Mouse (Mus musculus) liver, adult 2 months (tissue): ENCODE data around the gene Arhgap22.

Experiments
- CTCF ChIP-seq: fragments of 200-500 bp; IDR thresholded peaks from 2 replicates; pipeline ENCODE4 v1.5.1; 2011; ENCODE audit warnings: low read depth, low read length, control low read depth
- POLR2A ChIP-seq: fragments of 200-500 bp; IDR thresholded peaks from 2 replicates; pipeline ENCODE4 v1.6.1; 2011; ENCODE audit warnings: low read length, control low read depth; ENCODE audit not compliant: insufficient read depth; ENCODE audit errors: extremely low read depth

DNA sequence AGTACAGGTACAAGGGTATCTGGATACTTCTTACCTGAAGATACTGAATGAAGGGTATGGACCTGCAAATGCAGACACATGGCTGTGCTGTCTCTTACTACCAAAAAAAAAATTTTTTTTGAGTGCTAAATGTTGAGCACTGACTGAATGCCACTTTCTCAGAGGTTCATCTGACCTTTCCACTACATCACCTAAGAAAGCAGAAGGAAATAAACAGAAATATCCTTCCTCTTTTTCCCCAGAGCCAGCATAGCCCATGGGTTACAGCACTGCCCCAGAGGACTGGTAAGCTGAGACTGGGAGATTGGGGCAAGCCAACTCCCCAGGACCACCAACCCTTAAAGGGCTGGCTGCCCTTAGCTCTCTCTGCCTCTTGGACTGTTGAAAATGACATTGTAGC is 20.1 kb upstream of the Arhgap22 start:
- TF ChIP-seq POLR2A (no peak), CTCF (no peak)
